Mouse (Mus musculus): ENCODE data around the gene Ppp1r15b.

Ppp1r15b gene

GRCm38 (mm10) chr1:133121246-133121645, 9.7 kb upstream of the Ppp1r15b start:
- no peak for DNase-seq (ENCODE audit: low spot score in 2 of 2)

- DNase-seq (ENCODE audit: low spot score in 2 of 2) = no peak
These were observed 6.8 kb upstream of the Ppp1r15b start for GRCm38 (mm10) chr1:133124137-133124536.

GRCm38 (mm10) chr1:133125640-133126364, 5.1 kb upstream of the Ppp1r15b start:
- no peak for DNase-seq (ENCODE audit: low spot score in 2 of 2)

GRCm38 (mm10) chr1:133126365-133126740, 4.6 kb upstream of the Ppp1r15b start:
- no peak for DNase-seq (ENCODE audit: low spot score in 2 of 2)

GRCm38 (mm10) chr1:133127328-133127727, 3.6 kb upstream of the Ppp1r15b start:
- DNase-seq (ENCODE audit: low spot score in 2 of 2) = no peak

GRCm38 (mm10) chr1:133129471-133130221, 1.3 kb upstream of the Ppp1r15b start:
- DNase-seq (ENCODE audit: low spot score in 2 of 2) = no peak

DNA sequence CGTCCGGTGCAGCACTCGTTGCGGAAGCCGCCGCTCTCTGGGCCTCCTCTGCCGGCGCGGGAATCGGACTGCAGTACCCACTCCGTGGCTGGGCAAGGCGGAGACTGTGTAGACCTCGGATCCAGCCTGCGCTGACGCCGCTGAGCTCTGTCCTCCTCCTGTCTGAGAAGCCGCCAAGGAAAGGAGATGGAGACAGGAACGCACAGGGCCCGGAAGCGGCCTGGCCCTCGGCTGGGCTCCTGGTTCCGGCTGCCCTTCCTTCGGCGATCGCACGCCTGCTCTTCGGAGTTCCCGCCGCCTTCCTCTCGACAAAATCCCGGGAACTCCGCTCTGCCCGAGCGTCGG, 590 bp downstream of the Ppp1r15b start:
- peak in 1 of 2 experiments; percentile 52 for DNase-seq (ENCODE audit: low spot score in 2 of 2)

DNA sequence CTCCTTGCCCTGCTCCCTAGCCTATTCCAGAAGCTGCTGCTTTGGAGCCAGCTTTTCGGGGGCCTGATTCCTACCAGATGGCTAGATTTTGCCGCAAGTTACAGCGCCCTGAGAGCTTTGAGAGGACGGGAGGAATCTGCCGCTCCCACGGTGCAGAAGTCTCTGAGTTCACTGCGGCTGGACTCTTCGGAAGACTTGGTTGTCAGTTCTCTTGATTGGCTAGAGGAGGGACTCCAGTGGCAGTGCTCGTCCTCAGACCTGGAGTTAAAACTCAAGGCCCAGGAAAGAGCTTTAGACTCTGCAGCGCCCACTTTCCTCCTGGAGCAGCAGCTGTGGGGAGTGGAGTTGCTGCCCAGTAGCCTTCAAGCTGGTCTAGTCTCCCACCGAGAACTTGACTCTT, 993 bp downstream of the Ppp1r15b start:
- DNase-seq (ENCODE audit: low spot score in 2 of 2) = no peak

- DNase-seq (ENCODE audit: low spot score in 2 of 2) = peak in 1 of 2 experiments; percentile 16
These were observed 1.7 kb downstream of the Ppp1r15b start for GRCm38 (mm10) chr1:133132388-133133326.

GRCm38 (mm10) chr1:133133425-133133824, 2.5 kb downstream of the Ppp1r15b start:
- no peak for DNase-seq (ENCODE audit: low spot score in 2 of 2)

- no peak for DNase-seq (ENCODE audit: low spot score in 2 of 2)
These were observed 3.1 kb downstream of the Ppp1r15b start for GRCm38 (mm10) chr1:133134071-133134470.

DNA sequence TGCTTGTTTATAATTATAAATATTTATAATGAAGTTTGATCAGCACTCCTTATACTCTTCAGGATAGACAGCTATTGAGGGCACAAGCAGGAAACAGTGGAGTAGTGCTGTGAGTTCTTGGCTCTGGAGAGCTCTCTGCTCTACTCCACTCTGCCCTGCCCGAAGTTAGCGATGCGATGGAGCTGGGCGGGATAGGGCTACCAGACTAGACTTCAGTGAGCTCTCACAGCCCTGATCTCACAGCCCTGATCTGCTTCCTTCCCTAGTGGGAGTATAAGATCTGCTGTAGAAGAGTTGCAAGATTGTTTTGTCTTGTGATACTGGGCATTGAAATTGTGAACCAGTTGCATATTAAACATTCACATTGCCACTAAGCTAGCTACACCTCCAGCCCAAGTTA, 3.9 kb downstream of the Ppp1r15b start:
- no peak for DNase-seq (ENCODE audit: low spot score in 2 of 2)

DNA sequence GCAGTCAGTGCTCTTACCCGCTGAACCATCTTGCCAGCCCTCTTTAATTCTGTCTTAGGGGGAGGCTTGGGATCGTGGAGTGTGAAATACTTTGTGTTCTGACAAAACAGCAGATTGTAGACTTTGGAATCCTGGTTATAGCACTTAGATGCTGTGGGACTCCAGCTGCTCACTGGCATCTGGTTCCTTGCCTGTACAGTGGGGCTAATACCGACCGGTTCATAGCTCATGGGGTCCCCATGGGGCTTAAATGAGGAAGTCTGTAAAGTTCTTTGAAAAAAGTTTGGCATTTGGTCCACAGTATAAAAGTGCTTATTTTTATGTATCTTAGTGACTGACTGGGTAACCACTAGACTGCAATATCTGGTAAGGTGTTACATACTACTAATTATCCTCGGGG, 4.9 kb downstream of the Ppp1r15b start:
- no peak for DNase-seq (ENCODE audit: low spot score in 2 of 2)

DNA sequence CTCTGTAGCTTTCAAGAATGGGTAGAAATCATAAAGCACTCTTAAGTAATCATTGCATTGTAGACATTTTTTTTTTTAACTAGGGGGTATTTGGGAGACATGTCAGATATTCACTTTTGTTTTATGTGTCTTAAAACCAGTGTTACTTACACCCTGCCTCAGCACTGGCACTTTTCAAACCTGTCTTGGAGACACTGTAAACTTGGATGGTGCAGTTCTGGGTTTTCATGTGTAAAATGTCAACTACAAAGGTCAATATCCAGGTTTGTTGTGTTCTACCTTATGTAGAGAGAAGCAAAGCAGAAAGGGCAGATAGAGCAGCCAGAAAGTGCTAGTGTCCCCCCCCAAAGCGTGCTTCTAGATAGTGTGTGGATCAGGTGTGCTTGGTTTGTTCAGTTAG, 7.5 kb downstream of the Ppp1r15b start:
- DNase-seq (ENCODE audit: low spot score in 2 of 2) = no peak

DNA sequence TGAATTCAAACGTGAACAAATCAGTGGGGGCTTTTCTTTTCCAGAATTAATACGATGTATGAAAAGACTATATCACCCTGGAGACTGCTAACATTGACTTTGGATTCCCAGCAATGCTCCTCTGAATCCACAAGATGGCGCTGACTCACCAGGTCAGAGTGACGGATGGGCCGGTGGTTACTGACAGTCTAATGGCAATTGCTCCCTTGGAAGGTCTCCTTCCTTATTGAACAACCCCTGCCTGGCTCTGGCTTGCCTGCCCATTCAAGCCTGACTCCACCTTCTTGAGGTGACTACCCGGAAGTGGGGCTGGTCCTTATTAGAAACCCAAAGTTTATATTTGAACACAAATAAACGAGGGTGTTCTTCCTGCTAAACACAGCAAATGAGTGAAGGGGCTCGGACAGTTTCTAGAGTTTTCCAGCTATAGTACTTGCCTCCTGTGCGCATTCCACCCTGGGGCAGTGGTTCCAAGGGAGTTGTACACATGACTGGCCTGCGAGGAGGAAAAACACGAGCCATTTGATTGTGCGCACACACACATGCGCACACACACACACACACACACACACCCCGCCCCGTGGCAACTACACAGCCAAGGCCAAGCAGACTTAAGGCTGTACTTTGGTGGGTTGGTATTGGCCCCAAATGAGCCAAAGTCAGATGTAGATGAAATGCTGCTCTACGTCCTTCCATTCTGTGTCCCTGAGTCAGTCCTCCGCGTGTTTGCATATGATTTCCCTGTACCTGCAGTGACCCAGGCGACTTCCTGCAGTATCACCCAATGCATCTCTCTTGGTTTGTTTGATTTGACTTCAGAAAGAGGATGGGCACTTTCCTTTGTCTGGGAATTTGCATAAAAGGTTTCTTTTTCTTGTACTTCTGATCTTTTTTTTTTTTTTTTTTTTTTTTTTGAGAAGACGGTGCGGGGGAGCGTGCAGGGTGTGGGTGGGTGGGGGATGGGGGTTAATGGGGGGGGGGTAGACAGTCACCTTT, 15.4 kb downstream of the Ppp1r15b start:
- peak in 1 of 2 experiments; percentile 60 for DNase-seq (ENCODE audit: low spot score in 2 of 2)

GRCm38 (mm10) chr1:133147324-133147723, 16.4 kb downstream of the Ppp1r15b start:
- no peak for DNase-seq (ENCODE audit: low spot score in 2 of 2)

DNA sequence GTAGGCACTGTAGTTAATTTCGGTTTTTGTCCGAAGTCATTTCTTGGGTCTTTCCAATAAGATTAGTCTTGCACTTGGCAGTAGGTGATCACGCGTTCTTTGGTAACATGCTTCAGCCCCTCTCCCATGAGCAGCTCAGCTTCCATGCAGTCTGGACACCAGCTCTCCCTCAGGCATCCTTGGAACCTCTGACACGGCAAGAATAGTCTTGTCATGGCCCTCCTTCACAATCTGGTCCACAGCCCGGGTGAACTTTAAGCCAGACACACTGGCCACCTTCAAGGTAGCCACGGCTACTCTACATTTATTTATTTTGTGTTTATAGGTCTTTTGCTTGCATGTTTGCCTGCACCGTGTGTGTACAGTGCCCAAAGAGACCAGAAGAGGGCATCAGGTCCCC, 17.2 kb downstream of the Ppp1r15b start:
- DNase-seq (ENCODE audit: low spot score in 2 of 2) = no peak

DNA sequence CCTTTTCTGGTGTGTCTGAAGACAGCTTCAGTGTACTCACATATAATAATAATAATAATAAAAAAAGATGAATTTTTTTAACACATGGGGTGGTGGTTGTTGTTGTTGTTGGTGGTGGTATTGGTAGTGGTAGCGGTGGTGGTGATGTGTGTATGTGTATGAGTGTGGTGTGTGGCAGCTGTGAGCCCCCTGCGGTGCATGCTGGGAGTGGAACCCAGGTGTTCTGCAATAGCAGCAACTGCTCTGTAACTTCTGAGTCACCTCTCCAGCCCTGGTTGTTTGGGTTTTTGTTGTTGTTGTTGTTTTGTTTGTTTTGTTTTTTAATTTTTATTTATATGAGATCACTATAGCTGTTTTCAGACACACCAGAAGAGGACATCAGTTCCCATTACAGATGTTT, 19.6 kb downstream of the Ppp1r15b start:
- DNase-seq (ENCODE audit: low spot score in 2 of 2) = no peak

- DNase-seq (ENCODE audit: low spot score in 2 of 2) = no peak
These were observed 21.3 kb downstream of the Ppp1r15b start for GRCm38 (mm10) chr1:133152213-133152612.

DNA sequence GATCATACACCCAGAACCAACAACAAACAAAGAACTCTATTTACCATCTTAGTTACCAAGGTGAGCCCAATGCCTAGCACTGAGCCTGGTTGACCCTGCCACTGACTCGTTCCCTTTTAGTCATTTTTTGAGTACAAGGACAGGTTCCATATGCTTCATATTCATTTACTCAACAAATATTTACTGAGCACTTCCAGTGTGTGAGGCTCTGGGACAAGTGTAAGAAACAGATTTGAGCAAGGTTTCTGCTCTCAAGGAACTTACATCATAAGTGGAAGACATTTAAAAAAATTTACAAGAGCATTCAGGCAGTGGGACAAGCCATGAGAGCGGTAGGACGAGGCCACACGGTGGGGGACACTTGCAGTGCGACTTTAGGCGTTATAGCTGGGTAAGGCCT, 24.3 kb downstream of the Ppp1r15b start:
- no peak for DNase-seq (ENCODE audit: low spot score in 2 of 2)

DNA sequence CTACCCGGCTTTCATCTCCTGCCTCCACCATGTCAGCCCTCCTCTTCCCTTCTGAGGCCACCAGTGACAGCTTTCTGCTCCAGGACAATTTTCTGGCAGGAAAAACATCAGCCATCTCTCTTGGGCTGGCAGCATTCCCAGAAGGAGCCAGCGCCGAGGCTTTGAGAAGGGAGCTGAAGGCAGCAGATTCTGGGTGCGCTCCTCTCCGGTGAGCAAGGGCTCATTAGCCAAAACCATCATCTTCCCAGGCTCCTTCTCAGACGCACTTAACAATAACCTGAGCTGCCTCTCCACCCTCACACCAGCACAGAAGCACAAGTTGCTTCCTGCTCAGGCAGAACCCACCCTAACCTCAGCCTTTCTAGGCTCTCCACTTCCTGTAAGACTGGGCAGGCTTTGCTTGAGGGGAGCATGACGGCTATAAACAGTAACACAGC, 28.2 kb downstream of the Ppp1r15b start:
- DNase-seq (ENCODE audit: low spot score in 2 of 2) = peak; percentile 65 to 69

Measured in thymus, postnatal 10 days (tissue).